Mouse (Mus musculus) midbrain, embryonic 11.5 days (tissue): ENCODE data around the gene Crybg1. TPM values are rescaled to one million over a fixed set of nuclear protein-coding genes. Genes with fewer than 3 reads are reported as not detected.

ENCODE experiments used
- ATAC-seq: fragments of 200-750 bp; cut with Nextera tagmentation; 2 replicates; pipeline ENCODE4 v1.8.0; 2017; ENCODE audit warnings: moderate TSS enrichment, moderate library complexity; ENCODE audit not compliant: low FRiP score
- DNase-seq: peaks from one replicate; pipeline ENCODE4 v3.0.0; 2015; ENCODE audit warnings: low spot score; ENCODE audit errors: missing footprints
- H3K27ac ChIP-seq: fragments of 300-500 bp; sonication (generic); 2 replicates; pipeline ENCODE4 v1.5.1; 2014; ENCODE audit warnings: low read depth, low read length
- H3K27me3 ChIP-seq: fragments of 300-500 bp; sonication (generic); 2 replicates; pipeline ENCODE4 v1.6.1; 2014; ENCODE audit warnings: mild to moderate bottlenecking, low read length, moderate library complexity, mixed read lengths; ENCODE audit not compliant: control insufficient read depth, insufficient read depth
- H3K36me3 ChIP-seq: fragments of 300-500 bp; sonication (generic); 2 replicates; pipeline ENCODE4 v1.6.1; 2014; ENCODE audit warnings: mild to moderate bottlenecking, low read length, moderate library complexity, mixed read lengths; ENCODE audit not compliant: control insufficient read depth, insufficient read depth
- H3K4me1 ChIP-seq: fragments of 300-500 bp; sonication (generic); 2 replicates; pipeline ENCODE4 v1.6.1; 2014; ENCODE audit warnings: low read length; ENCODE audit not compliant: control insufficient read depth, insufficient read depth
- H3K4me2 ChIP-seq: fragments of 300-500 bp; sonication (generic); 2 replicates; pipeline ENCODE4 v1.6.1; 2014; ENCODE audit warnings: mild to moderate bottlenecking, moderate library complexity
- H3K4me3 ChIP-seq: fragments of 300-500 bp; sonication (generic); 2 replicates; pipeline ENCODE4 v1.5.1; 2014; ENCODE audit warnings: low read depth, low read length
- H3K9ac ChIP-seq: fragments of 300-500 bp; sonication (generic); 2 replicates; pipeline ENCODE4 v1.6.1; 2014; ENCODE audit warnings: low read length
- H3K9me3 ChIP-seq: fragments of 300-500 bp; sonication (generic); 2 replicates; pipeline ENCODE4 v1.6.1; 2016; ENCODE audit warnings: low read length; ENCODE audit not compliant: control insufficient read depth
- WGBS: fragments of 180-500 bp; shearing (Covaris S2); extraction: QIAGEN DNeasy Blood & Tissue Kit; methylation state at CpG from one replicate; pipeline ENCODE4 v1.1.7; 2014; 5-methylcytosine and 5-hydroxymethylcytosine counted together
- polyA plus RNA-seq: library from polyadenylated mRNA; unstranded; fragments of >200 nt; fragmentation: Nextera tagmentation; extraction: Ambion mirVana; gene quantifications from 2 replicates; pipeline ENCODE4 v1.2.1, GENCODE M21; 2014

The Crybg1 gene
- polyA plus RNA-seq = 0.27 and 0.34 TPM in 2 replicates

GRCm38 (mm10) chr10:44148337-44149317, at the start of gene Crybg1:
Gene Crybg1, minus strand, starts transcription at chr10:44148853.
- no peak within 1 kb of the TSS for H3K9ac ChIP-seq
- peaks cover 9% of the 10 kb centered on the region for H3K4me1 ChIP-seq
- DNase-seq = peak; percentile 95
- H3K27me3 ChIP-seq = peaks cover 4% of the 10 kb centered on the region
- H3K4me3 ChIP-seq = peak within 1 kb of the TSS; percentile 29
- no peak within 1 kb of the TSS for H3K27ac ChIP-seq
- H3K4me2 ChIP-seq = peak within 1 kb of the TSS; percentile 48
- H3K36me3 ChIP-seq = no peaks in the 10 kb centered on the region
- ATAC-seq = peak; percentile 77
- 4% methylated on average over 53 of the region's 53 CpGs for WGBS
- H3K9me3 ChIP-seq = no peaks in the 10 kb centered on the region

- Histone ChIP-seq H3K4me2 (no peak overlapping the region), H3K4me1 (no peaks in the 10 kb centered on the region), H3K9ac (no peak overlapping the region), H3K27me3 (no peaks in the 10 kb centered on the region), H3K9me3 (no peaks in the 10 kb centered on the region), H3K4me3 (no peak overlapping the region), H3K27ac (no peak overlapping the region), H3K36me3 (no peaks in the 10 kb centered on the region)
- DNase-seq (peak; percentile 90), ATAC-seq (no peak)
- 7% methylated on average over 1 of the region's 1 CpGs for WGBS
Observed at GRCm38 (mm10) chr10:44177365-44177764, 28.7 kb upstream of the Crybg1 start.

GRCm38 (mm10) chr10:44176548-44176947, 27.9 kb upstream of the Crybg1 start:
- DNase-seq = no peak
- Histone ChIP-seq H3K27me3 (no peaks in the 10 kb centered on the region), H3K9ac (no peak overlapping the region), H3K4me2 (no peak overlapping the region), H3K4me3 (no peak overlapping the region), H3K9me3 (no peaks in the 10 kb centered on the region), H3K4me1 (no peaks in the 10 kb centered on the region), H3K36me3 (no peaks in the 10 kb centered on the region), H3K27ac (no peak overlapping the region)
- no peak for ATAC-seq

- Histone ChIP-seq H3K27ac (no peak overlapping the region), H3K4me1 (no peaks in the 10 kb centered on the region), H3K4me3 (no peak overlapping the region), H3K9ac (no peak overlapping the region), H3K9me3 (no peaks in the 10 kb centered on the region), H3K27me3 (no peaks in the 10 kb centered on the region), H3K36me3 (no peaks in the 10 kb centered on the region), H3K4me2 (no peak overlapping the region)
- no peak for ATAC-seq
- 88% methylated on average over 5 of the region's 5 CpGs for WGBS
- no peak for DNase-seq
Observed at GRCm38 (mm10) chr10:44176120-44176519, 27.5 kb upstream of the Crybg1 start.

GRCm38 (mm10) chr10:44170145-44170544, 21.5 kb upstream of the Crybg1 start:
- ATAC-seq (no peak), DNase-seq (no peak)
- no peak overlapping the region for H3K4me3 ChIP-seq
- no peak overlapping the region for H3K4me2 ChIP-seq
- H3K4me1 ChIP-seq = no peaks in the 10 kb centered on the region
- H3K27me3 ChIP-seq = no peaks in the 10 kb centered on the region
- H3K9ac ChIP-seq = no peak overlapping the region
- no peaks in the 10 kb centered on the region for H3K36me3 ChIP-seq
- H3K27ac ChIP-seq = no peak overlapping the region
- H3K9me3 ChIP-seq = no peaks in the 10 kb centered on the region
- 83% methylated on average over 12 of the region's 12 CpGs for WGBS

- Histone ChIP-seq H3K27me3 (no peaks in the 10 kb centered on the region), H3K36me3 (no peaks in the 10 kb centered on the region), H3K4me3 (no peak overlapping the region), H3K27ac (no peak overlapping the region), H3K9me3 (no peaks in the 10 kb centered on the region), H3K4me1 (no peaks in the 10 kb centered on the region), H3K4me2 (no peak overlapping the region), H3K9ac (no peak overlapping the region)
- ATAC-seq (no peak), DNase-seq (no peak)
- WGBS = 77% methylated on average over 5 of the region's 5 CpGs
Observed at GRCm38 (mm10) chr10:44167061-44167460, 18.4 kb upstream of the Crybg1 start.

GRCm38 (mm10) chr10:44164258-44164975, 15.8 kb upstream of the Crybg1 start:
- Histone ChIP-seq H3K4me3 (no peak overlapping the region), H3K27me3 (no peaks in the 10 kb centered on the region), H3K27ac (no peak overlapping the region), H3K4me1 (no peaks in the 10 kb centered on the region), H3K36me3 (no peaks in the 10 kb centered on the region), H3K9ac (no peak overlapping the region), H3K9me3 (no peaks in the 10 kb centered on the region), H3K4me2 (no peak overlapping the region)
- no peak for ATAC-seq
- DNase-seq = no peak
- WGBS = 82% methylated on average over 8 of the region's 8 CpGs

GRCm38 (mm10) chr10:44163028-44163427, 14.4 kb upstream of the Crybg1 start:
- Histone ChIP-seq H3K27me3 (no peaks in the 10 kb centered on the region), H3K4me3 (no peak overlapping the region), H3K9me3 (no peaks in the 10 kb centered on the region), H3K27ac (no peak overlapping the region), H3K4me2 (no peak overlapping the region), H3K4me1 (no peaks in the 10 kb centered on the region), H3K9ac (no peak overlapping the region), H3K36me3 (no peaks in the 10 kb centered on the region)
- ATAC-seq = no peak
- WGBS = 87% methylated on average over 4 of the region's 4 CpGs
- DNase-seq = no peak

GRCm38 (mm10) chr10:44160150-44160549, 11.5 kb upstream of the Crybg1 start:
- Histone ChIP-seq H3K27ac (no peak overlapping the region), H3K36me3 (no peaks in the 10 kb centered on the region), H3K27me3 (no peaks in the 10 kb centered on the region), H3K4me3 (no peak overlapping the region), H3K9me3 (no peaks in the 10 kb centered on the region), H3K9ac (no peak overlapping the region), H3K4me1 (no peaks in the 10 kb centered on the region), H3K4me2 (no peak overlapping the region)
- DNase-seq = no peak
- no peak for ATAC-seq
- 63% methylated on average over 4 of the region's 4 CpGs for WGBS
